27 mouse cellular contexts compared by ENCODE assay signal in the genomic region with DNA sequence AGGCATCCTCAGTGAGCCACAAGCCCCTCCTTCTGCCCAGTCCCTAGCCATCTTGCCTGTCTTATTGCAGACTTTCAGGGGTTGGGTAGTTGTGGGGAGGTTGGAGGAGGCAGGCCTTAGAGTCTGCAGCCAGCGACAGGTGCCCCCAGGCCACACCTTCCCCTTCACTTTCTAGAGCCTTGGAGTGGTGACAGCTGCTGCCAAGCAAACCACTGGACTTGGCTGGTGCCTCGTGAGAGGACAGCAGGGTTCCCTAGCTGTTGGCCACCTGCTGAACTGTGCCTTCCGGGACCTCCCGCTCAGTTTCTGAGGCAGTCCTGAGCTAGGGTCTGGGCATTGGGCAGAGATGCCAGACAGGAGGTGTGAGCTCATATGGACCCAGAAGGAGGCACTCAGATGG. TPM values are rescaled to one million over a fixed set of nuclear protein-coding genes. Genes with fewer than 3 reads are reported as not detected.
DNase-seq lines count a peak whose midpoint lies in the region; ATAC-seq and TF ChIP-seq lines count a peak whose summit lies in the region.
"Had no signal": no experiment of that assay in that cellular context is flagged by ENCODE, and none has a peak within 500 bp of the region (broad histone marks: within the 10 kb centered on the region; RNA-seq: fewer than 3 reads in every experiment).

No protein-coding gene starts in this region.

- no peaks in the 10 kb centered on the region for H3K9me3 ChIP-seq in lung, postnatal 0 days (ENCODE audit: low read length)
- H3K9me3 ChIP-seq in limb, embryonic 10.5 days (replicated peaks) = no peaks in the 10 kb centered on the region
- H3K9me3 ChIP-seq in liver, embryonic 11.5 days (ENCODE audit: control insufficient read depth, low read length) = no peaks in the 10 kb centered on the region
- H3K9me3 ChIP-seq: embryonic facial prominence, embryonic 13.5 days; embryonic facial prominence, embryonic 15.5 days; forebrain, embryonic 10.5 days; forebrain, embryonic 12.5 days had no signal

- TF ChIP-seq EP300 in lung, postnatal 0 days (IDR thresholded peaks at IDR 0.05) = no peak

- DNase-seq in lung, postnatal 0 days (ENCODE audit: low spot score) = no peak
- no peak for DNase-seq in lung, postnatal 10 days
- DNase-seq in limb, embryonic 10.5 days (ENCODE audit: low spot score) = no peak
- no peak for DNase-seq in adrenal gland, adult 18-20 months (ENCODE audit: low spot score in 2 of 2)
- no peak for DNase-seq in liver, embryonic 11.5 days (ENCODE audit: low spot score)
- DNase-seq: adrenal gland, adult 2 months; adrenal gland, postnatal 10 days; adrenal gland, postnatal 25 days; cerebellum, adult 11 months; cerebellum, adult 18-20 months; cerebellum, adult 8-10 months; cerebellum, adult 9-11 months; cerebellum, postnatal 14 days; cerebellum, postnatal 36 days; embryo, embryonic 11 days had no signal

- H3ac ChIP-seq in C2C12 (ENCODE audit: control insufficient read depth, insufficient read length, low read depth) = no peak overlapping the region

- WGBS in lung, postnatal 0 days = 50% methylated on average over 4 of the region's 4 CpGs
- 76% methylated on average over 4 of the region's 4 CpGs for WGBS in limb, embryonic 10.5 days
- 65% methylated on average over 4 of the region's 4 CpGs for WGBS in liver, embryonic 11.5 days

- H3K9ac ChIP-seq in lung, postnatal 0 days (replicated peaks; ENCODE audit: low read depth) = no peak overlapping the region
- no peak overlapping the region for H3K9ac ChIP-seq in liver, embryonic 11.5 days (ENCODE audit: low read depth, low read length)
- H3K9ac ChIP-seq: embryonic facial prominence, embryonic 13.5 days; embryonic facial prominence, embryonic 15.5 days; forebrain, embryonic 12.5 days had no signal

- H3K27ac ChIP-seq in lung, postnatal 0 days (ENCODE audit: low read length) = no peak overlapping the region
- peak overlapping the region; percentile 93; the same call in 1 of the 2 replicates for H3K27ac ChIP-seq in limb, embryonic 10.5 days
- no peak overlapping the region for H3K27ac ChIP-seq in liver, embryonic 11.5 days (ENCODE audit: low read depth, low read length)
- H3K27ac ChIP-seq: embryonic facial prominence, embryonic 13.5 days; embryonic facial prominence, embryonic 15.5 days; forebrain, embryonic 10.5 days; forebrain, embryonic 12.5 days had no signal

- no peak overlapping the region for H3K4me3 ChIP-seq in lung, postnatal 0 days (ENCODE audit: low read depth, low read length)
- H3K4me3 ChIP-seq in C2C12 (ENCODE audit: insufficient read depth, poor library complexity, severe bottlenecking) = no peak overlapping the region
- no peak overlapping the region for H3K4me3 ChIP-seq in limb, embryonic 10.5 days
- no peak overlapping the region for H3K4me3 ChIP-seq in liver, embryonic 11.5 days (ENCODE audit: low read depth, low read length)
- H3K4me3 ChIP-seq: embryonic facial prominence, embryonic 13.5 days; embryonic facial prominence, embryonic 15.5 days; erythroblast, embryonic 14.5 days; forebrain, embryonic 10.5 days; forebrain, embryonic 12.5 days had no signal

- H3K79me3 ChIP-seq in C2C12 (ENCODE audit: low read depth) = peaks cover 1% of the 10 kb centered on the region

- peaks cover 21% of the 10 kb centered on the region for H3K27me3 ChIP-seq in lung, postnatal 0 days (replicated peaks; ENCODE audit: insufficient read depth, low read length)
- no peaks in the 10 kb centered on the region for H3K27me3 ChIP-seq in C2C12 (ENCODE audit: control insufficient read depth, insufficient read depth, insufficient read length)
- peaks cover 100% of the 10 kb centered on the region for H3K27me3 ChIP-seq in limb, embryonic 10.5 days (ENCODE audit: low read depth, poor library complexity, severe bottlenecking)
- H3K27me3 ChIP-seq in liver, embryonic 11.5 days (replicated peaks; ENCODE audit: control insufficient read depth, insufficient read depth, low read length) = peaks cover 62% of the 10 kb centered on the region
- H3K27me3 ChIP-seq: CH12.LX, Patski had no signal

- H3K4me2 ChIP-seq in lung, postnatal 0 days (replicated peaks; ENCODE audit: low read depth, low read length) = no peak overlapping the region
- H3K4me2 ChIP-seq in liver, embryonic 11.5 days = no peak overlapping the region
- H3K4me2 ChIP-seq: embryonic facial prominence, embryonic 13.5 days; embryonic facial prominence, embryonic 15.5 days; forebrain, embryonic 12.5 days had no signal

- peaks cover 15% of the 10 kb centered on the region for H3K79me2 ChIP-seq in C2C12 (ENCODE audit: control insufficient read depth, insufficient read depth)

- no peaks in the 10 kb centered on the region for H3K4me1 ChIP-seq in lung, postnatal 0 days (ENCODE audit: insufficient read depth, low read depth, low read length)
- H3K4me1 ChIP-seq in limb, embryonic 10.5 days = peaks cover 80% of the 10 kb centered on the region
- peaks cover 38% of the 10 kb centered on the region for H3K4me1 ChIP-seq in liver, embryonic 11.5 days (replicated peaks; ENCODE audit: control insufficient read depth, insufficient read depth, low read length)

- no peaks in the 10 kb centered on the region for H3K36me3 ChIP-seq in lung, postnatal 0 days (ENCODE audit: insufficient read depth, low read length)
- peaks cover 60% of the 10 kb centered on the region for H3K36me3 ChIP-seq in C2C12 (ENCODE audit: control insufficient read depth, insufficient read depth)
- H3K36me3 ChIP-seq in limb, embryonic 10.5 days = no peaks in the 10 kb centered on the region
- H3K36me3 ChIP-seq in liver, embryonic 11.5 days (ENCODE audit: control insufficient read depth, insufficient read depth, low read length) = no peaks in the 10 kb centered on the region
- H3K36me3 ChIP-seq: embryonic facial prominence, embryonic 13.5 days; embryonic facial prominence, embryonic 15.5 days; forebrain, embryonic 10.5 days; forebrain, embryonic 12.5 days; G1E had no signal

- peak; percentile 66 for ATAC-seq in lung, postnatal 0 days
- no peak for ATAC-seq in liver, embryonic 11.5 days (replicated peaks; ENCODE audit: low FRiP score)
- ATAC-seq: CD4-positive, CD25-positive, alpha-beta regulatory T cell, adult 4 months; forebrain, embryonic 14.5 days; forebrain, embryonic 16.5 days; Patski had no signal

- TF ChIP-seq CTCF in lung, postnatal 0 days (IDR thresholded peaks at IDR 0.05) = no peak
- no peak for TF ChIP-seq CTCF in C2C12 (IDR thresholded peaks at IDR 0.05; ENCODE audit: control insufficient read depth, insufficient read depth, insufficient read length)

TF ChIP-seq in C2C12, 6 proteins besides CTCF, POLR2A, EP300 and RAD21:
- TF ChIP-seq CEBPB (IDR thresholded peaks at IDR 0.05; ENCODE audit: low read depth) (no peak), MYOD1 (IDR thresholded peaks at IDR 0.05; ENCODE audit: control insufficient read depth, insufficient read length, low read depth) (peak; percentile 88), FOSL1 (IDR thresholded peaks at IDR 0.05; ENCODE audit: insufficient read depth, low read length, poor library complexity, severe bottlenecking) (no peak)

RNA-seq across cellular contexts. Expression of a gene that starts 49.0 kb away (rescaled TPM):
- polyA plus RNA-seq in lung, postnatal 0 days (2015; fragmentation: Nextera tagmentation; extraction: Ambion mirVana) = 0.13 and 0.18 TPM in 2 replicates
- 19.5 TPM for polyA plus RNA-seq in C2C12 (2012; fragmentation: generic; extraction: Trizol)
- polyA plus RNA-seq in limb, embryonic 10.5 days (2016; fragmentation: Nextera tagmentation; extraction: Ambion mirVana) = 0.05 and 0.08 TPM in 2 replicates
- 1 to 10 TPM; 2.3 to 4.8 TPM for total RNA-seq in adrenal gland, adult 18-20 months (2021)
- polyA plus RNA-seq in liver, embryonic 11.5 days (2014; fragmentation: Nextera tagmentation; extraction: Ambion mirVana) = 0.71 and 0.82 TPM in 2 replicates
- polyA plus RNA-seq: forebrain, embryonic 14.5 days; forebrain, embryonic 16.5 days had no signal

Comparison
In these comparisons a context has a peak if more than half of its experiments do, and no peak if none do; other contexts are left out.
1. RNA of a gene that starts 49.0 kb away (polyA plus RNA-seq): 19.5 TPM in C2C12 (single experiment); 0.71 to 0.82 TPM in liver, embryonic 11.5 days, 0.13 to 0.18 TPM in lung, postnatal 0 days and 0.05 to 0.08 TPM in limb, embryonic 10.5 days; every median in the first group is over 10 times any median in the second.